Mouse (Mus musculus) midbrain, embryonic 11.5 days (tissue): ENCODE results near the gene Trim16. TPM values are rescaled to one million over a fixed set of nuclear protein-coding genes. Genes with fewer than 3 reads are reported as not detected.
A peak's percentile ranks its signal among the peaks of the same experiment; 100 is the strongest.

Source experiments
- ATAC-seq: fragments of 200-750 bp; cut with Nextera tagmentation; 2 replicates; pipeline ENCODE4 v1.8.0; 2017; ENCODE audit warnings: moderate TSS enrichment, moderate library complexity; ENCODE audit not compliant: low FRiP score
- DNase-seq: peaks from one replicate; pipeline ENCODE4 v3.0.0; 2015; ENCODE audit warnings: low spot score; ENCODE audit errors: missing footprints
- H3K27ac ChIP-seq: fragments of 300-500 bp; sonication (generic); 2 replicates; pipeline ENCODE4 v1.5.1; 2014; ENCODE audit warnings: low read depth, low read length
- H3K27me3 ChIP-seq: fragments of 300-500 bp; sonication (generic); 2 replicates; pipeline ENCODE4 v1.6.1; 2014; ENCODE audit warnings: mild to moderate bottlenecking, low read length, moderate library complexity, mixed read lengths; ENCODE audit not compliant: control insufficient read depth, insufficient read depth
- H3K36me3 ChIP-seq: fragments of 300-500 bp; sonication (generic); 2 replicates; pipeline ENCODE4 v1.6.1; 2014; ENCODE audit warnings: mild to moderate bottlenecking, low read length, moderate library complexity, mixed read lengths; ENCODE audit not compliant: control insufficient read depth, insufficient read depth
- H3K4me1 ChIP-seq: fragments of 300-500 bp; sonication (generic); 2 replicates; pipeline ENCODE4 v1.6.1; 2014; ENCODE audit warnings: low read length; ENCODE audit not compliant: control insufficient read depth, insufficient read depth
- H3K4me2 ChIP-seq: fragments of 300-500 bp; sonication (generic); 2 replicates; pipeline ENCODE4 v1.6.1; 2014; ENCODE audit warnings: mild to moderate bottlenecking, moderate library complexity
- H3K4me3 ChIP-seq: fragments of 300-500 bp; sonication (generic); 2 replicates; pipeline ENCODE4 v1.5.1; 2014; ENCODE audit warnings: low read depth, low read length
- H3K9ac ChIP-seq: fragments of 300-500 bp; sonication (generic); 2 replicates; pipeline ENCODE4 v1.6.1; 2014; ENCODE audit warnings: low read length
- H3K9me3 ChIP-seq: fragments of 300-500 bp; sonication (generic); 2 replicates; pipeline ENCODE4 v1.6.1; 2016; ENCODE audit warnings: low read length; ENCODE audit not compliant: control insufficient read depth
- WGBS: fragments of 180-500 bp; shearing (Covaris S2); extraction: QIAGEN DNeasy Blood & Tissue Kit; methylation state at CpG from one replicate; pipeline ENCODE4 v1.1.7; 2014; 5-methylcytosine and 5-hydroxymethylcytosine counted together
- polyA plus RNA-seq: library from polyadenylated mRNA; unstranded; fragments of >200 nt; fragmentation: Nextera tagmentation; extraction: Ambion mirVana; gene quantifications from 2 replicates; pipeline ENCODE4 v1.2.1, GENCODE M21; 2014

Gene Trim16
- 3.9 and 4.4 TPM in 2 replicates for polyA plus RNA-seq

GRCm38 (mm10) chr11:62820059-62820541, at the start of gene Trim16:
Gene Trim16 (plus strand): TSS chr11:62820231.
- peaks cover 8% of the 10 kb centered on the region; the same call in 1 of the 2 replicates for H3K4me1 ChIP-seq
- 19% methylated on average over 15 of the region's 15 CpGs for WGBS
- H3K4me3 ChIP-seq, result peak within 1 kb of the TSS; percentile 28
- no peaks in the 10 kb centered on the region for H3K27me3 ChIP-seq
- DNase-seq (peak; percentile 93), ATAC-seq (peak; percentile 62)
- no peaks in the 10 kb centered on the region for H3K9me3 ChIP-seq
- H3K36me3 ChIP-seq, result no peaks in the 10 kb centered on the region
- H3K4me2 ChIP-seq, result peak within 1 kb of the TSS; percentile 50
- H3K9ac ChIP-seq, result peak within 1 kb of the TSS; percentile 46
- H3K27ac ChIP-seq, result no peak within 1 kb of the TSS

GRCm38 (mm10) chr11:62776510-62776909, 43.5 kb upstream of the Trim16 start:
- DNase-seq (no peak), ATAC-seq (no peak)
- Histone ChIP-seq H3K36me3 (peaks cover 36% of the 10 kb centered on the region), H3K4me1 (no peaks in the 10 kb centered on the region), H3K27ac (no peak overlapping the region), H3K4me2 (no peak overlapping the region), H3K9ac (no peak overlapping the region), H3K9me3 (peaks cover 29% of the 10 kb centered on the region), H3K4me3 (no peak overlapping the region), H3K27me3 (no peaks in the 10 kb centered on the region)
- 88% methylated on average over 7 of the region's 7 CpGs for WGBS

- Histone ChIP-seq H3K9me3 (no peaks in the 10 kb centered on the region), H3K4me2 (peak within 1 kb of the TSS; percentile 77), H3K27ac (no peak within 1 kb of the TSS), H3K9ac (peak within 1 kb of the TSS; percentile 92), H3K36me3 (peaks cover 14% of the 10 kb centered on the region), H3K4me1 (peaks cover 4% of the 10 kb centered on the region), H3K4me3 (peak within 1 kb of the TSS; percentile 67), H3K27me3 (no peaks in the 10 kb centered on the region)
- WGBS, result 8% methylated on average over 34 of the region's 34 CpGs
- peak; percentile 99 for DNase-seq
- ATAC-seq, result peak; percentile 97
Measured at GRCm38 (mm10) chr11:62788935-62789616, 31.0 kb upstream of the Trim16 start, which contains the start of gene Zfp286. Gene Zfp286 (minus strand): TSS chr11:62789462.

- Histone ChIP-seq H3K9me3 (no peaks in the 10 kb centered on the region), H3K4me2 (peak overlapping the region; percentile 77), H3K27me3 (no peaks in the 10 kb centered on the region), H3K4me1 (peaks cover 4% of the 10 kb centered on the region), H3K4me3 (peak overlapping the region; percentile 67), H3K9ac (peak overlapping the region; percentile 92), H3K27ac (no peak overlapping the region), H3K36me3 (peaks cover 10% of the 10 kb centered on the region; the same call in 1 of the 2 replicates)
- DNase-seq, result no peak
- no peak; the same call in 1 of the 2 replicates for ATAC-seq
- 58% methylated on average over 3 of the region's 3 CpGs for WGBS
Measured at GRCm38 (mm10) chr11:62789617-62789936, 30.5 kb upstream of the Trim16 start.

GRCm38 (mm10) chr11:62804119-62804518, 15.9 kb upstream of the Trim16 start:
- no peak for ATAC-seq
- Histone ChIP-seq H3K36me3 (no peaks in the 10 kb centered on the region), H3K27me3 (no peaks in the 10 kb centered on the region), H3K4me2 (no peak overlapping the region), H3K9me3 (no peaks in the 10 kb centered on the region), H3K9ac (no peak overlapping the region), H3K4me1 (no peaks in the 10 kb centered on the region), H3K27ac (no peak overlapping the region), H3K4me3 (no peak overlapping the region)
- no peak for DNase-seq
- 53% methylated on average over 13 of the region's 13 CpGs for WGBS

GRCm38 (mm10) chr11:62807965-62808364, 12.1 kb upstream of the Trim16 start:
- H3K4me1 ChIP-seq, result no peaks in the 10 kb centered on the region
- H3K4me3 ChIP-seq, result no peak overlapping the region
- H3K27me3 ChIP-seq, result no peaks in the 10 kb centered on the region
- H3K9me3 ChIP-seq, result no peaks in the 10 kb centered on the region
- 78% methylated on average over 2 of the region's 2 CpGs for whole genome bisulfite sequencing
- no peak overlapping the region for H3K27ac ChIP-seq
- ATAC-seq (no peak), DNase-seq (no peak)
- no peaks in the 10 kb centered on the region for H3K36me3 ChIP-seq
- no peak overlapping the region for H3K4me2 ChIP-seq
- no peak overlapping the region for H3K9ac ChIP-seq

GRCm38 (mm10) chr11:62809201-62809600, 10.8 kb upstream of the Trim16 start:
- WGBS, result 74% methylated on average over 4 of the region's 4 CpGs
- ATAC-seq, result no peak

GRCm38 (mm10) chr11:62812268-62812667, 7.8 kb upstream of the Trim16 start:
- 88% methylated on average over 6 of the region's 6 CpGs for WGBS
- DNase-seq (no peak), ATAC-seq (no peak)
- Histone ChIP-seq H3K27me3 (no peaks in the 10 kb centered on the region), H3K36me3 (no peaks in the 10 kb centered on the region), H3K4me3 (no peak overlapping the region), H3K9ac (no peak overlapping the region), H3K4me1 (no peaks in the 10 kb centered on the region; the same call in 1 of the 2 replicates), H3K9me3 (no peaks in the 10 kb centered on the region), H3K4me2 (no peak overlapping the region), H3K27ac (no peak overlapping the region)

More at GRCm38 (mm10) chr11:62809201-62809600, 10.8 kb upstream of the Trim16 start:
- no peak overlapping the region for H3K4me3 ChIP-seq
- no peaks in the 10 kb centered on the region; the same call in 1 of the 2 replicates for H3K4me1 ChIP-seq
- H3K27me3 ChIP-seq, result no peaks in the 10 kb centered on the region
- H3K27ac ChIP-seq, result no peak overlapping the region
- H3K36me3 ChIP-seq, result no peaks in the 10 kb centered on the region
- H3K4me2 ChIP-seq, result no peak overlapping the region
- no peak overlapping the region for H3K9ac ChIP-seq
- no peaks in the 10 kb centered on the region for H3K9me3 ChIP-seq
- DNase-seq, result no peak

- DNase-seq, result no peak
- no peak overlapping the region for H3K27ac ChIP-seq
- no peaks in the 10 kb centered on the region for H3K36me3 ChIP-seq
- no peaks in the 10 kb centered on the region for H3K9me3 ChIP-seq
- no peak overlapping the region for H3K9ac ChIP-seq
- no peak for ATAC-seq
- H3K4me3 ChIP-seq, result no peak overlapping the region
- WGBS, result 66% methylated on average over 1 of the region's 1 CpGs
- no peak overlapping the region for H3K4me2 ChIP-seq
- H3K27me3 ChIP-seq, result no peaks in the 10 kb centered on the region
- H3K4me1 ChIP-seq, result no peaks in the 10 kb centered on the region; the same call in 1 of the 2 replicates
Measured at GRCm38 (mm10) chr11:62813497-62813896, 6.5 kb upstream of the Trim16 start.
